Mouse (Mus musculus): ENCODE measurements around the gene Pwp1. TPM values are rescaled to one million over a fixed set of nuclear protein-coding genes. Genes with fewer than 3 reads are reported as not detected.
"Not testable (repeated sequence)": the region's sequence is repeated elsewhere in the genome, so short reads cannot be mapped to it uniquely, and the experiment has no call there.

Gene Pwp1
- polyA plus RNA-seq (2015; fragmentation: Nextera tagmentation; extraction: Ambion mirVana) = 70.0 and 72.3 TPM in 2 replicates

DNA sequence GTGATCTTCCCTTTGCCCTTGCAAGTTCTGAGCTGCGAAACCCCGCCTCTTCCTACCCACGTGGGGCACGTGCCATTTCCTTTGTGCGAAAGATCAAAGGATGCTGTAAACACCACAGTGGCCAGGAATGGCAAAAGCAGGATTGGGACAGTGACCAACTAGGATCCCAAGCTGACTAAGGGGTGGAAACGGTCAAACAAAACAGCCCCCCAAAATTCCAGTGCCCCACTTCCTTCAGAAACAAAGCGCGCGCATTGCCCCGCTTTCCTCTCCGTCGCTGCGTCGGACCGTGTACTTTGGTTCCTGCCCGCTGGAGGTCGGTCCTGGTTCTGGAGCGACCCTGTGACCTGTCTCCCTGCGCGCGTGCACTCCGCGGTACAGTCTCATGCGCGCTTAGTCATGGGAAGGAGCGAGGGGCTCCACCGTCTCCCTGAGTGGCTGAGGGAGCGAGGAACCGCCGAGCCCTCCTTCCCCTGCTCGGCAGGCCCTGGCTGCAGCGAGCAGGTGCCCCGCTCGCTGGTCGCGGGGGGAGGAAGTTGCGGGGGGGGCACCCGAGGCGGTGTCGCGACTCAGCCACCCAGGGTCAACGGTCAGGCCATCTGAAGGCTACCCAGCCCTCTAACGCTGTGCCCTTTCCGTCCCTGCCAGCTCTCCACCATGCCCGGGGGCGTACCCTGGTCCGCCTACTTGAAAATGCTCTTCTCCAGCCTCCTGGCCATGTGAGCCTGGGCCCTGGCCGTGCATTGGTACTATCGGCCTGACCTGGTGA, at the start of gene Pwp1:
TSS of gene Pwp1 (plus strand) at position 410 of the 769 bp plus-strand sequence.
- not testable (repeated sequence) for H3K27ac ChIP-seq (ENCODE audit: low read length); H3K4me1 ChIP-seq (replicated peaks; ENCODE audit: control insufficient read depth, insufficient read depth, low read length); H3K27me3 ChIP-seq (ENCODE audit: control insufficient read depth, insufficient read depth, low read depth, low read length); H3K9me3 ChIP-seq (ENCODE audit: control insufficient read depth, low read length); H3K36me3 ChIP-seq (ENCODE audit: control insufficient read depth, insufficient read depth, low read length)
- peak within 1 kb of the TSS; percentile 57 for H3K4me3 ChIP-seq (ENCODE audit: low read length)
- H3K4me2 ChIP-seq (ENCODE audit: low read depth, low read length) = peak within 1 kb of the TSS; percentile 87
- peak; percentile 91 for ATAC-seq (ENCODE audit: low read depth)
- H3K9ac ChIP-seq (ENCODE audit: low read length) = peak within 1 kb of the TSS; percentile 68
- WGBS = 2% methylated on average over 37 of the region's 49 CpGs

DNA sequence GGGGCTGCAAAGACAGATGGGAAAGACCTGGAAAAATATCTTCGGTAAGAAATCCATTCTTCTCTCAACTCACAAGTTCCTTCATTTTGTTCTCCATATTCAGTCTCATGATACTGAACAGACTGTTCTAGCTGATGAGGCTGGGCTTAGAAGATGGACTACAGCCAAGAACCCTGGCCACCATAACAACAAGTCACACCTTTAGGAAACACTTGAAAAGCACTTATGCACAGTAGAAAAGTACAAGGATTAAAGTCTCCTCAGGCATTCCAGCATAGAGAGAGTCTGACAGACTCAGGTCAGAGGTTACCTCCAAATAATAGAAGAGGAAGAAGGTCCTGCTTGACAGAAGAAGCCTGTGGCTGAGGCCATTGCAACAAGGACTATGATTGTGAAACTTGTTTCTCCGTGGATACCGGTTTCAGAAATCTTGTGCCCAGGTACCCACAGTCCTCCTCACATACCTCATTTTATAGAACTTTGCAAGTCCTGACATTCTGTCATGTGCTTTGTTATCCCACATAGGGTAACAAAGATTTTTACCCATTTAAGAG, 7.1 kb upstream of the Pwp1 start:
- not testable (repeated sequence) for H3K4me2 ChIP-seq (ENCODE audit: low read depth, low read length); H3K4me3 ChIP-seq (ENCODE audit: low read length); H3K27ac ChIP-seq (ENCODE audit: low read length); H3K4me1 ChIP-seq (replicated peaks; ENCODE audit: control insufficient read depth, insufficient read depth, low read length); H3K27me3 ChIP-seq (ENCODE audit: control insufficient read depth, insufficient read depth, low read depth, low read length); H3K9ac ChIP-seq (ENCODE audit: low read length); H3K36me3 ChIP-seq (ENCODE audit: control insufficient read depth, insufficient read depth, low read length); H3K9me3 ChIP-seq (ENCODE audit: control insufficient read depth, low read length)
- WGBS = 75% methylated on average over 1 of the region's 3 CpGs
- peak; percentile 51 for ATAC-seq (ENCODE audit: low read depth)

DNA sequence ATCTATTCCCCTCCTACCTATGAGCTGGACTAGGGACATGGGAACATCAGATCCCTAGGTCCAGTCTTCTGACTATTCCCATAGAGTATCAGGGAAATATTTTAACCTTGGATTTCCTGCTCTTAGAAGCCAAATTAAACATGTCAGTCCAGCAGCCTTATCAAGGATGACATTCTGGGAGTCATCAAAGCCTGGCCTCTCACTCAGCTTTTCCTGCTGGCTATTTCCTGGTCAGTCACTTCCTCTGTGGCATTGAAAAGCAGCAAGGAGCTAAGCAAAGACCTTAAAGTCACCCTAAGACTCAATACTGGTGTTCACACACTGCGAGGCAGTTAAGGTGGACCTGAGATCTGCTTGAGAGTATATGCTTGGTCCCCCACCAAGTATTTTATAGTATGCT, 5.5 kb upstream of the Pwp1 start:
- H3K4me3 ChIP-seq (ENCODE audit: low read length); H3K36me3 ChIP-seq (ENCODE audit: control insufficient read depth, insufficient read depth, low read length); H3K27me3 ChIP-seq (ENCODE audit: control insufficient read depth, insufficient read depth, low read depth, low read length); H3K4me1 ChIP-seq (replicated peaks; ENCODE audit: control insufficient read depth, insufficient read depth, low read length); H3K9me3 ChIP-seq (ENCODE audit: control insufficient read depth, low read length); H3K27ac ChIP-seq (ENCODE audit: low read length); H3K9ac ChIP-seq (ENCODE audit: low read length); H3K4me2 ChIP-seq (ENCODE audit: low read depth, low read length): not testable (repeated sequence)
- WGBS = 75% methylated on average over 1 of the region's 1 CpGs
- peak; percentile 10; the same call in 1 of the 2 replicates for ATAC-seq (ENCODE audit: low read depth)

DNA sequence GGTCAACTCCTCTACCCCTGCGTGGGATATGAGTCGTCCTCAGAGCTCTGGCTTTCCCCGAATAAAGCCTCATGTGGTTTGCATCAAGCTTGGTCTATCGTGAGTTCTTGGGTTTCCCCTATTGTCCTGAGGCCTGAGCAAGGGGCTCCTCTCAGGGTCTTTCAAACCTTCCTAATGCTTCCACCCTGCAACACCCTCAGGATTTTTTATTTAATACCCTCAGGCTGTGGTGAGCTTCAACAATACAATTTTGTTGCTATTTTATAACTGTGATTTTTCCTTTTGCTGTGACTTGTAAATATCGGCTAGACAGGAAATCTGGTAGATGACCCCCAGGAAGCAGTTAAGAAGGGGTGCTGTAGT, 591 bp upstream of the Pwp1 start:
- ATAC-seq (ENCODE audit: low read depth); H3K27me3 ChIP-seq (ENCODE audit: control insufficient read depth, insufficient read depth, low read depth, low read length); H3K4me1 ChIP-seq (replicated peaks; ENCODE audit: control insufficient read depth, insufficient read depth, low read length); H3K9ac ChIP-seq (ENCODE audit: low read length); H3K27ac ChIP-seq (ENCODE audit: low read length); H3K36me3 ChIP-seq (ENCODE audit: control insufficient read depth, insufficient read depth, low read length); H3K9me3 ChIP-seq (ENCODE audit: control insufficient read depth, low read length): not testable (repeated sequence)
- Histone ChIP-seq H3K4me2 (ENCODE audit: low read depth, low read length) (peak overlapping the region; percentile 87), H3K4me3 (ENCODE audit: low read length) (peak overlapping the region; percentile 57; the same call in 1 of the 2 replicates)
- 58% methylated on average over 5 of the region's 5 CpGs for WGBS

DNA sequence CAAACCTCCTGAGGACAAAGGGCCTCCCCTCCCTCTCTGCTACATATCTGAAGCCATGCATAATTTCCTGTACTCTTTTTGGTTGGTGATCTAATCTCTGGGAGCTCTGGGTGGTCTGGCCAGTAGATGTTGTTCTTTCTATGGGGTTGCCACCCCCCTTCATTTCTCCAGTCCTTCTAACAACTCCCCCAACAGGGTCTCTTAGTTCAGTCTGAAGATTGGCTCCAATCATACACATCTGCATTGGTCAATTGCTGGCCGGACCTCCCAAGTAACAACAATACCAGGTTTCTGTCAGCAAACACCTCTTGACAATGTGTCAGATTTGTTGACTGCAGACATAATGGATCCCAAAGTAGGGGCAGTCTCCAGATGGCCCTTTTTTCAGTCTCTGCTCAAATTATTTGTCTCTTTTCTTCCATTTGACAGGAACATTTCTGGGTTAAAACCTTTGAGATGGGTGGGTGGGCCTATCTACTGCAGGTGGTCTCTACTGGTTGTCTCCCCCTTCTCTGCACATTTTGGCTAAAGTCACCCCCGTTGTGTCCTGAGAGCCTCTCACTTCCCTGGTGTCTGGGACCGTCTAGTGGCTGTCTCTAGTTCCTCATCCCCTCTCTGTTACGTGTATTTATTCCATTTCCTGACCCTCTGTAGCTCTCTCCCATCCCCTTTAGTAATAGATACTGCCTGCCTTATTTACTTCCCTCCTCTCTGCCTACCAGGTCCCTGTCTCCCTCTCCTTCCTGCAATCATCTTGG, 17.0 kb downstream of the Pwp1 start:
- ATAC-seq (ENCODE audit: low read depth) = peak; percentile 96
- Histone ChIP-seq H3K9me3 (ENCODE audit: control insufficient read depth, low read length) (no peaks in the 10 kb centered on the region), H3K36me3 (ENCODE audit: control insufficient read depth, insufficient read depth, low read length) (no peaks in the 10 kb centered on the region), H3K27ac (ENCODE audit: low read length) (peak overlapping the region; percentile 61), H3K9ac (ENCODE audit: low read length) (no peak overlapping the region), H3K4me2 (ENCODE audit: low read depth, low read length) (no peak overlapping the region), H3K4me3 (ENCODE audit: low read length) (no peak overlapping the region), H3K4me1 (replicated peaks; ENCODE audit: control insufficient read depth, insufficient read depth, low read length) (no peaks in the 10 kb centered on the region), H3K27me3 (ENCODE audit: control insufficient read depth, insufficient read depth, low read depth, low read length) (no peaks in the 10 kb centered on the region)
- 20% methylated on average over 4 of the region's 4 CpGs for WGBS

DNA sequence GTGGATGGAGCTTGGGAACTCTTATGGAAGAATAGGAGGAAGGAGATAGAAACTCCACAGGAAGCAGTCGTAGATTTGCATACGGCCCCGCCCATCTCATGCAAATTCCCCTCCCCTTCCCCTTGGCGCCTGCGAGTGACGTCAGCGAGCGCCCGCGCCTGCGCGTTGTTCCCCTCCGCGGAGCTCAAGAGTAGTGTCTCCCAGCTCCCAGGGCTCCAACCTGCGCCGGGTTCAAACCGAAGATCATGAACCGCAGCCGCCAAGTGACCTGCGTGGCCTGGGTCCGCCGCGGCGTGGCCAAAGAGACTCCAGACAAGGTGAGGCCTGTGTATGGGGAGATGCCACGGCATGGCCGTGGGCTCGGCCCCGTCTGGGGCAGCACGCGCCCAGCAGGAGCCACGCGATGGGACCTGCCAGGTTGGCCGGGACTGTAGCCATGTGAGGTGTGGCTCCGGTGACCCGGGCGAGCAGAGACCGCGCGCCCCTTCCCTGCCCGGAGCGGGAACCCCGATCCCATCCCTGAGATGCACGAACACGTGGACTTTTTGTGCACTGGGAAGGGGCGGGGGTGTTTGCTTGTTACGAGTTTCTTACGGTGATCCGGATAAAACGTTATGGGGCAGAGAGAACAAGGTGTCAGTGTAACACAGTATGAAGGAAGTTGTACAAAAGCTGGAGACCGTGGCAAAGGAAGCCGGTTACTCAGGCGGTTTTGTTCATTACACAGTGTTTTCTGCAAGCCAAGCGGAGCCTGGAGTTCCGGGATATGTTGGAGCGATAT, 42.6 kb downstream of the Pwp1 start:
- peak overlapping the region; percentile 72 for H3K27ac ChIP-seq (ENCODE audit: low read length)
- H3K36me3 ChIP-seq (ENCODE audit: control insufficient read depth, insufficient read depth, low read length) = peaks cover 20% of the 10 kb centered on the region
- no peaks in the 10 kb centered on the region for H3K9me3 ChIP-seq (ENCODE audit: control insufficient read depth, low read length)
- peak; percentile 95 for ATAC-seq (ENCODE audit: low read depth)
- peaks cover 14% of the 10 kb centered on the region for H3K4me1 ChIP-seq (replicated peaks; ENCODE audit: control insufficient read depth, insufficient read depth, low read length)
- H3K4me2 ChIP-seq (ENCODE audit: low read depth, low read length) = peak overlapping the region; percentile 89
- H3K27me3 ChIP-seq (ENCODE audit: control insufficient read depth, insufficient read depth, low read depth, low read length) = no peaks in the 10 kb centered on the region
- H3K4me3 ChIP-seq (ENCODE audit: low read length) = peak overlapping the region; percentile 99
- WGBS = under 1% methylated on average over 55 of the region's 55 CpGs
- H3K9ac ChIP-seq (ENCODE audit: low read length) = peak overlapping the region; percentile 94

DNA sequence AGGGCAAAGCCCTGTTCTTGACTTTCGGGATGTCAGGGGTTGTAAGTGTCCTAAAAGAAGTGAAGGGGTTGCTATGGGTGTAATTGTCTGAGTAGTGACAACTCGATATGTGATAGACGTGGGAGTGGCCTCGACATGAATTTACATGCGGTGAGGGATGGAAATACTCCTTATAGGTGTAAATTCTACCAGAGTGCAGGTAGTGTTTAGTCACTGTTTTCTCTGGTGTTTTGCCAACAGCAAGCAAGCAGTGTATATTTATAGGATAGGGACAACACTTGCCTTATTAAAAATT, 43.1 kb downstream of the Pwp1 start:
- Histone ChIP-seq H3K4me3 (ENCODE audit: low read length) (peak overlapping the region; percentile 99), H3K9ac (ENCODE audit: low read length) (peak overlapping the region; percentile 94), H3K27ac (ENCODE audit: low read length) (no peak overlapping the region), H3K36me3 (ENCODE audit: control insufficient read depth, insufficient read depth, low read length) (peaks cover 22% of the 10 kb centered on the region), H3K9me3 (ENCODE audit: control insufficient read depth, low read length) (no peaks in the 10 kb centered on the region), H3K27me3 (ENCODE audit: control insufficient read depth, insufficient read depth, low read depth, low read length) (no peaks in the 10 kb centered on the region), H3K4me1 (replicated peaks; ENCODE audit: control insufficient read depth, insufficient read depth, low read length) (peaks cover 14% of the 10 kb centered on the region), H3K4me2 (ENCODE audit: low read depth, low read length) (peak overlapping the region; percentile 89)
- ATAC-seq (ENCODE audit: low read depth) = peak; percentile 29; the same call in 1 of the 2 replicates
- 1% methylated on average over 5 of the region's 5 CpGs for WGBS

DNA sequence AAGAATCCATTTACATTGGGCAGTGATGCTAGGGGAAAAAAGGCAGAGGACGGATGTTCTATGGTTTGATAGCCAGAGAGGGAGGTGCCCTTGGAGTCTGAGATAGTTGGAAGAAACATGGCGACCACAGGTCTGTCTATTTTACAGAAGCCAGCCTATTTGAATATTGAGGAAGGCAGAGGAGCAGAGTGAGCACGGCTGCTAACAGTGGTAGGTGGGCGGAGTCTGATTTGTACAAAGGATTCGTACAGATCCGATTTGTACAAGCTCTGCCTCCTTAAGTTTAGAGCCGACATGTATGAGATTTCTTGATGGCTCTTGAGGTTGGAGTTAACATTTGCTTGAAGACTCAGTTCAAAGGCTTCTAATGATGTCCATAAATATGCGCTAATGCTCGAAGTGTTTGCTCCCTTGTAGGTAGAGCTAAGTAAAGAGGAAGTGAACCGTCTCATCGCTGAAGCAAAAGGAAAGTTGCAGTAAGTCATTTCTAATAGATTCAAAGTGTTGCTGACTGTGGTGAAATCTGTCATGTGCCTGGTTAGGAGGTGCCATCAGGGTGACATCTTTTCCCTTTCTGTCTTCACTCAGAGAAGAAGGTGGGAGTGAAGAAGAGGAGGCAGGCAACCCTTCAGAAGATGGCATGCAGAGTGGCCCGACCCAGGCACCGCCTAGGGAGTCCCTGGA, 44.7 kb downstream of the Pwp1 start:
- H3K4me1 ChIP-seq (replicated peaks; ENCODE audit: control insufficient read depth, insufficient read depth, low read length) = peaks cover 14% of the 10 kb centered on the region
- WGBS = 71% methylated on average over 13 of the region's 13 CpGs

More for the DNA sequence above, 44.7 kb downstream of the Pwp1 start:
- no peak overlapping the region for H3K4me3 ChIP-seq (ENCODE audit: low read length)
- H3K4me2 ChIP-seq (ENCODE audit: low read depth, low read length) = no peak overlapping the region
- H3K27me3 ChIP-seq (ENCODE audit: control insufficient read depth, insufficient read depth, low read depth, low read length) = no peaks in the 10 kb centered on the region
- 0 out of 2 replicates have a peak, but pooled peaks have one; percentile 19 for ATAC-seq (ENCODE audit: low read depth)
- no peak overlapping the region for H3K9ac ChIP-seq (ENCODE audit: low read length)
- no peak overlapping the region for H3K27ac ChIP-seq (ENCODE audit: low read length)
- H3K9me3 ChIP-seq (ENCODE audit: control insufficient read depth, low read length) = no peaks in the 10 kb centered on the region
- H3K36me3 ChIP-seq (ENCODE audit: control insufficient read depth, insufficient read depth, low read length) = peaks cover 29% of the 10 kb centered on the region

Measured in lung, embryonic 16.5 days (tissue).